In the genomic region with DNA sequence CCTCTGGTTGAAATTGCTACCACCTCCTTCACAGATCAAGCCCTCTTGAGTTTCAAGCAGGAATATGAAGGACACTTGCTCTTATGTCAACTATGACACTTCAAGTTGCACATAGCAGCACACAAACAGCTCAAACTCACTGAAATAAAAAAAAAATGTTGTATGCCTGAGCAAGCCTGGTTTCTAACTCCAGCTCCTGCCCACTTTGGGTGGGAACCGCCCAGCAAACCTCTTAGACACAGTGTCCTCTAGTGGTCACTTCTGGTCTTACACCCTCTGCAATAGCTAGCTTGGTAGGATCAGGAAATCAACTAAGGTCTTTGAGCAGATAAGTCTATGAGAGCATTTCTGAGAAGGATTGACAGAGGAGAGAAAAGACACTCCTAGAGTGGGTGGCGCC, we compare ENCODE assay signal across 7 mouse cellular contexts. TPM values are rescaled to one million over a fixed set of nuclear protein-coding genes. Genes with fewer than 3 reads are reported as not detected.
DNase-seq lines count a peak whose midpoint lies in the region; ATAC-seq lines count a peak whose summit lies in the region.

No protein-coding gene starts in this region.

- DNase-seq in monocyte, adult 2 months (ENCODE audit: low read depth in 1 of 2, low spot score in 2 of 2) = peak; percentile 16 to 39
- peak; percentile 76 for DNase-seq in T-cell, adult 2 months (ENCODE audit: low spot score)
- peak; percentile 84 to 92 for DNase-seq in cerebellum, postnatal 10 days
- DNase-seq in lung, adult 18-20 months = peak; percentile 59 to 74
- DNase-seq in skeletal muscle tissue, adult 2 months (ENCODE audit: low read depth, low spot score) = peak; percentile 43

- ATAC-seq in monocyte, adult 5-6 weeks (replicated peaks; ENCODE audit: insufficient number of reproducible peaks, low FRiP score, low TSS enrichment, poor library complexity, severe bottlenecking) = no peak; the same call in 1 of the 2 replicates
- ATAC-seq in inflammation-experienced regulatory T-cells, adult 6 months = peak; percentile 57

RNA-seq across cellular contexts. Expression of a gene that starts 54.2 kb away (rescaled TPM):
- total RNA-seq in monocyte, adult 5-6 weeks (2017) = 2,240 to 3,679 TPM (median 3,046 TPM) in 3 replicates
- 1,000 to 10,000 TPM; 2,175 to 3,618 (median 3,142) TPM for polyA plus RNA-seq in inflammation-experienced regulatory T-cells, adult 6 months (2017; shearing (Covaris generic))

Comparison
In these comparisons a context has a peak if more than half of its experiments do, and no peak if none do; other contexts are left out.
1. DNase-seq: peak in every context shown above with its lines; median percentile 88 in cerebellum, postnatal 10 days; 76 in T-cell, adult 2 months; 66 in lung, adult 18-20 months; 43 in skeletal muscle tissue, adult 2 months; 28 in monocyte, adult 2 months.